ENCODE assay signal across 17 mouse cellular contexts in genomic region chr4:45462628-45463027, GRCm38 (mm10). TPM values are rescaled to one million over a fixed set of nuclear protein-coding genes. Genes with fewer than 3 reads are reported as not detected.
DNase-seq lines count a peak whose midpoint lies in the region; ATAC-seq and TF ChIP-seq lines count a peak whose summit lies in the region.
"Had no signal": no experiment of that assay in that cellular context is flagged by ENCODE, and none has a peak within 500 bp of the region (broad histone marks: within the 10 kb centered on the region; RNA-seq: fewer than 3 reads in every experiment).

No protein-coding gene starts in this region.

- 0 out of 2 replicates have a peak, but pooled peaks have one; percentile 48 for ATAC-seq in forebrain, embryonic 13.5 days
- no peak for ATAC-seq in forebrain, embryonic 14.5 days
- peak; percentile 98 for ATAC-seq in megakaryocyte-erythroid progenitor cell, adult 5-6 weeks (replicated peaks; ENCODE audit: low FRiP score, low TSS enrichment, poor library complexity, severe bottlenecking)
- no peak for ATAC-seq in monocyte, adult 5-6 weeks (replicated peaks; ENCODE audit: insufficient number of reproducible peaks, low FRiP score, low TSS enrichment, poor library complexity, severe bottlenecking)

- DNase-seq in forebrain, embryonic 14.5 days (ENCODE audit: low spot score), result no peak
- DNase-seq in layer of hippocampus, adult 2 months (ENCODE audit: low spot score in 2 of 2), result no peak
- no peak for DNase-seq in layer of hippocampus, postnatal 10 days (ENCODE audit: low spot score in 2 of 2)
- DNase-seq in liver, result peak; percentile 76
- DNase-seq in T-cell, adult 2 months (ENCODE audit: low spot score), result no peak
- DNase-seq: adrenal gland, adult 2 months; cerebellum, postnatal 25 days; gastrocnemius, postnatal 25 days; kidney, adult 8-10 months; thymus, postnatal 25 days had no signal

- no peak overlapping the region for H3K27ac ChIP-seq in forebrain, embryonic 13.5 days
- no peak overlapping the region for H3K27ac ChIP-seq in forebrain, embryonic 14.5 days (ENCODE audit: low read depth, low read length)
- no peak overlapping the region for H3K27ac ChIP-seq in layer of hippocampus, adult 2 months
- H3K27ac ChIP-seq: embryonic facial prominence, embryonic 12.5 days; hindbrain, embryonic 13.5 days had no signal

- H3K4me3 ChIP-seq in forebrain, embryonic 13.5 days, result no peak overlapping the region
- no peak overlapping the region for H3K4me3 ChIP-seq in forebrain, embryonic 14.5 days (ENCODE audit: low read depth, low read length)
- H3K4me3 ChIP-seq in layer of hippocampus, adult 2 months, result no peak overlapping the region
- H3K4me3 ChIP-seq: embryonic facial prominence, embryonic 12.5 days; heart, embryonic 15.5 days; hindbrain, embryonic 13.5 days had no signal

- H3K36me3 ChIP-seq in forebrain, embryonic 13.5 days (ENCODE audit: poor library complexity, severe bottlenecking), result peaks cover 9% of the 10 kb centered on the region
- H3K36me3 ChIP-seq in forebrain, embryonic 14.5 days (ENCODE audit: control insufficient read depth, insufficient read depth, low read length), result peaks cover 5% of the 10 kb centered on the region; the same call in 1 of the 2 replicates

- TF ChIP-seq CTCF in layer of hippocampus, adult 2 months (conservative IDR thresholded peaks at IDR 0.05), result peak; percentile 40

- H3K9me3 ChIP-seq in forebrain, embryonic 13.5 days (replicated peaks), result no peaks in the 10 kb centered on the region
- H3K9me3 ChIP-seq in forebrain, embryonic 14.5 days (replicated peaks; ENCODE audit: control insufficient read depth, low read length), result no peaks in the 10 kb centered on the region
- H3K9me3 ChIP-seq: embryonic facial prominence, embryonic 12.5 days; heart, embryonic 15.5 days; hindbrain, embryonic 13.5 days had no signal

- no peak overlapping the region for H3K4me2 ChIP-seq in forebrain, embryonic 13.5 days
- H3K4me2 ChIP-seq in forebrain, embryonic 14.5 days (ENCODE audit: low read length), result no peak overlapping the region
- H3K4me2 ChIP-seq: embryonic facial prominence, embryonic 12.5 days; heart, embryonic 15.5 days; hindbrain, embryonic 13.5 days; midbrain, embryonic 11.5 days had no signal

- H3K4me1 ChIP-seq in forebrain, embryonic 13.5 days, result peaks cover 39% of the 10 kb centered on the region
- H3K4me1 ChIP-seq in forebrain, embryonic 14.5 days (ENCODE audit: control insufficient read depth, insufficient read depth, low read length), result peaks cover 4% of the 10 kb centered on the region

- 89% methylated on average over 5 of the region's 5 CpGs for WGBS in forebrain, embryonic 13.5 days
- 90% methylated on average over 5 of the region's 5 CpGs for WGBS in forebrain, embryonic 14.5 days

- no peaks in the 10 kb centered on the region for H3K27me3 ChIP-seq in forebrain, embryonic 13.5 days
- H3K27me3 ChIP-seq in forebrain, embryonic 14.5 days (replicated peaks; ENCODE audit: control insufficient read depth, insufficient read depth, low read length), result no peaks in the 10 kb centered on the region
- H3K27me3 ChIP-seq: embryonic facial prominence, embryonic 12.5 days; heart, embryonic 15.5 days had no signal

- H3K9ac ChIP-seq in forebrain, embryonic 13.5 days, result no peak overlapping the region
- no peak overlapping the region for H3K9ac ChIP-seq in forebrain, embryonic 14.5 days (ENCODE audit: low read length)
- H3K9ac ChIP-seq: embryonic facial prominence, embryonic 12.5 days; hindbrain, embryonic 13.5 days had no signal

RNA-seq across cellular contexts. Expression of gene Slc25a51, which starts 54.1 kb away (rescaled TPM):
- polyA plus RNA-seq in forebrain, embryonic 13.5 days (2015; fragmentation: Nextera tagmentation; extraction: Ambion mirVana), result 72.5 and 74.0 TPM in 2 replicates
- polyA plus RNA-seq in forebrain, embryonic 14.5 days (2014; fragmentation: Nextera tagmentation; extraction: Ambion mirVana), result 82.5 and 84.3 TPM in 2 replicates
- total RNA-seq in layer of hippocampus, adult 2 months (2021), result 100 to 1,000 TPM; 141 to 144 TPM
- total RNA-seq in layer of hippocampus, postnatal 10 days (2021), result 100 to 1,000 TPM; 104 to 118 TPM
- 75.9 and 89.4 TPM in 2 replicates for total RNA-seq in megakaryocyte-erythroid progenitor cell, adult 5-6 weeks (2014; fragmentation: Nextera tagmentation)
- total RNA-seq in megakaryocyte-erythroid progenitor cell, adult 5-6 weeks (2017), result 54.7 and 65.2 TPM in 2 replicates
- 43.4 to 47.8 TPM (median 44.2 TPM) in 3 replicates for total RNA-seq in monocyte, adult 5-6 weeks (2017)

Comparison
In these comparisons a context has a peak if more than half of its experiments do, and no peak if none do; other contexts are left out.
1. ATAC-seq: peak in forebrain, embryonic 13.5 days (single experiment) and megakaryocyte-erythroid progenitor cell, adult 5-6 weeks (single experiment); none in forebrain, embryonic 14.5 days (single experiment) and monocyte, adult 5-6 weeks (single experiment).